Mouse (Mus musculus): ENCODE results near the gene Il12rb1. TPM values are rescaled to one million over a fixed set of nuclear protein-coding genes. Genes with fewer than 3 reads are reported as not detected.
"Not testable (repeated sequence)": the region's sequence is repeated elsewhere in the genome, so short reads cannot be mapped to it uniquely, and the experiment has no call there.

Gene Il12rb1
- total RNA-seq, 2 experiments from 2014 or later, result 1.5 TPM

DNA sequence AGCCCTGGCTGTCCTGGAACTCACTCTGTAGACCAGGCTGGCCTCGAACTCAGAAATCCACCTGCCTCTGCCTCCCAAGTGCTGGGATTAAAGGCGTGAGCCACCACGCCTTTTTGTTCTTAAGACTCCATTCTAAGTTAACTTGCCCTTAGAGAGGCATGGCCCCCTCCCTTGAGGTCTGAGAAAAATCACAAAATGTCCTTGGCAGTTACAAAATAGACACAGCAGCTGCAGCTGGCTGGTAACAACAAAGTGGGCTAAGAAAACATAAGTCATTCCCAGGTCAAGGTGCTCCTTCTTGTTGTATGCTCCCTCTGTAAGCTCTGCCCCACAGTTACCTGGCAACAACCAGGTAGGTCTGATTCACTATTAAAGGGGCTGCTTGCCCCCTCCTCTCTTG lies 14.3 kb downstream of the Il12rb1 start:
- not testable (repeated sequence) for DNase-seq (ENCODE audit: low spot score in 2 of 2)

DNA sequence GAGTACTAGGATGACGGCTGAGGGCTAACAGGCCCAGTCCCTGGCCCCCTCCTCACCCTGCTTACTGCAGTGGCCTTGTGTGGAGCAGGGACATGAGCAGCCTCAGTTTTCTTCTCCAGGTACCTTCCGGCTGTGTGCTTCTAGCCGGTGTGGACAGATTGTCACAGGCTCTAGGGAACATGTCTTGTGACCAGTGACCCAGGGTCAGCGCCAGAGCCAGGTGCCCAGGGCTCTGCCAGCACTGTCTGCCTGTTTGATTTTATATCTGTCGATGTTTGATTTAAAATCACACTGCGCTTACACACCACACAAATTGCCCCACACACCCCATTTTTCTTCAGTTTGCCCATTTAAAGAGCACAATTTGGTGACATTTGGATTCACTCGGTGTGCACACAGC lies 15.6 kb downstream of the Il12rb1 start:
- DNase-seq (ENCODE audit: low spot score in 2 of 2), result no peak

DNA sequence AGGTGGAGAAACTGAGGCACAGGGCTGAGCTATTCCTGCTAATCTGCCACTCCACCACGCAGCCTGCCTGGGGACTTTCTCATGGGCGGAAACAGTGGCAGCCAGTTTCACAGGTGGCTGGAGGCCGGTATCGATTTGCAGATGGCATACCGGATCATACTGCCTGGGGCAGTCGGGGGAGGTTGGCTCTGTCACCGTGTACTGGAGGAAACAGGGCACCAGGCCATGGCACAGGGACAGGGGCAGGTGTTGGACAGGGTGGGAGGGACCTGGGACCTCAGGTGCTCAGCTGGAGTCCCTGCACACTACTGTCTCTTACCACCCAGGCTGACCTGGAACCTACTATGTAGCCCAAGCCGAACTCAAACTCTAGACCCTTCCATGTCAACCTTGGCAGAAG lies 17.6 kb downstream of the Il12rb1 start:
- no peak for DNase-seq (ENCODE audit: low spot score in 2 of 2)

DNA sequence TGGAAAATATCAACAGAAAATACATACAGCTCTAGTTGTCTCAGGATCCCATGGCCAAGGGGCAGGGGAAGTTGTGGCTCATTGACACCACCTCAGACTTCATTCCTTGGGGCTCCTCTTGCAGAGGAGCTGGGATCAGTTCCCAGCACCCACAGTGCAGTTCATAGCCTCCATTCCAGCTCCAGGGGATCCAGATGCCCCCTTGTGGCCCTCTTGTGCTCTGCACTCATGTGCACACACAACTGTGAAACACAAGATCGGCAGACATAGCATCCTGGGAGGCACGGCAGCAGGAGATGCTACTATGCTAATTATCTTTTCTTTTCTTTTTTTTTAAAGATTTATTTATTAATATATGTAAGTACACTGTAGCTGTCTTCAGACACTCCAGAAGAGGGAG lies 18.8 kb downstream of the Il12rb1 start:
- DNase-seq (ENCODE audit: low spot score in 2 of 2), result no peak

DNA sequence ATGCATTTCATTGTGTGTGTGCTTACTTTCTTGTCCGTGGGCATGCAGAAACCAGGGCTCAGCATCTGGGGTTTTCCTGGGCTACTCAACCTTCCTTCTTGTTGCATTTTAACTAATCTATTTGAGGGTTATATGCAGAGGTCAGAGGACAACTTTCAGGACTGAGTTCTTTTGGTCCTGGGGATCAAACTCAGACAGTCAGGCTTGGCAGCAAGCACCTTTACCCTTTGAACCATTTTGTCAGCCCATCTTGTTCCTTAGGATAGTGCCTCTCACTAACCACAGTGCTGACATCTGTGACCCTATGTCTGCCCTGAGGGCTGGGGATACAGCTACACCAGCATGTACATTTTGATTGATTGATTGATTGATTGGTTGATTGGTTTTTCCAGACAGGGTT lies 19.5 kb downstream of the Il12rb1 start:
- DNase-seq (ENCODE audit: low spot score in 2 of 2), result no peak

DNA sequence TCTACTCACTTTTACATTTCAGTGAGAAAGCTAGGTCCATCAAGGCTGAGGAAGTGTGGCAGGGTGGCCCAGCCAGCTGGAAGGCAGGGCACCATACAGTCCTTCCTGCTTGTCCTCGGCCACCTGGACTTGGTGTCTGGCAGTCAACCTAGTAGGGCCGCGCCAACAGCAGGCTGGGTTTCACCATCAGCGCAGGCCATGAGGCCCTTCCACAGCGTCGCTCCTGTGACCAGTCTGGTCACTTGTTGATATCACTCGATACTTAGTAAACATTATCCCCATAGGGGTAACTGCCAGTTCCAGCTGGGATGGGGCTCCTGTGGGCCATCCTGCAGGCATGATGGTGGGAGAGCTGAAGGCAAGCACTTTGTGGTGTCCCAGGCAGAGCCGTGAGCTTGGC lies 23.3 kb downstream of the Il12rb1 start:
- DNase-seq (ENCODE audit: low spot score in 2 of 2), result no peak

DNA sequence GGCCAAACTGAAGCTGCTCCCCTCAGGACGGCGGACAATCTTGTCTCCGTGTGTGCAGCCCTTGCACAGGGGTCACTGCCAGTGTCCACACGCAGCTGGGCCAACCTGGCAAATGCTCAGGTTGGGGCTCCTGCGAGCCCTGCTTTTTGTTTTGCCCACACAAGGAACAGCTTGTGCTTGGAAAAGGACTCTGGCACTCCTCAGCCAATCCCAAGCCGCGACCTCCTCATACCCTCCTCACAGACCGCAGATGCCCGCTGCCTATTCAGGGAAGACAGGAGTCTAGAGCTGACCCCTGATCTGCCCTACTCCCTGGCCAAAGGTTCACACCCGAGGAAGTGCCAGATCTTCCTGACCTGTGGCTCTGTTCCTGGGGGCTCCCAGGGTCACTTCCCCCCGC lies 24.1 kb downstream of the Il12rb1 start:
- no peak for DNase-seq (ENCODE audit: low spot score in 2 of 2)

DNA sequence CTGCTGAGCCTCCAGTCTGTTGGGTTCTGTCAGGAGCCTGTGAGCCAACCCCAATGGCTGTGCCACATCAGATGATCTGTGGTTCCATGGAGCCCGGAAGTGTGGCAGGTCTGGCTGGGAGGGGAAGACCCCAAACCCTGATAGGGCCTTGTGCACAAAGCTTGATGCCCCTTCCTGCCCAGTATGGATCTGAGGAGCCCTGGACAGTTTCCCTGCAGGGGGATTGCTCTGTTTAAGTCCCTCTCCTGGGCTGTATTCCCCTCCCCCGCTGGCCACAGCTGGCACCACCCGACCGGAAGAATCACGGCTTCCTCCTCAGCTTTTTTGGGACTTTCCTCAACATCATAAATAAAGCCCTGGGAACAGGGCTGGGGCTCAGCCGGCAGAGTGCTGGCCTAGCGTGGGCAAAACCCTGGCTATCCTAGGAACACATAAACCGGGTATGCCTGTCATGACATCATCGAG lies 24.8 kb downstream of the Il12rb1 start:
- DNase-seq (ENCODE audit: low spot score in 2 of 2), result no peak

DNA sequence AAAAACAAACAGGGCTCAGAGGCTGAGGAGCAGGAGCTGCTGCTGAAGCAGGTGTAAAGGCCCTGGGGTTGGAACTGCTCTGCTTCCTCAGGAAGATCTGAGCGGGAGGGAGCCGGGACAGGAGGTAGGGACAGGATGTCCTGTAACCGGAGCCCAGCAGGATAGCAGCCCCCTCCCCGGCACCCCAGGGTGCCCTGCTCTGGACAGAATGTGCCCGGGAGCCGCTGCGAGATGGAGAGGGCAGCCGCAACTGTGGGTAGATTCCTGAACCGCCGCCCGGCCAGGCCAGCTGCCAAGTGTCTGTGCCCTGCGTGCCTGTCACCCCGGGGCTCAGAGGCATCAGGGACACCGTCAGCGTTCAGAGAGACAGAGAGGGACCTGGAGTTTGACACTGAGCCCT lies 25.3 kb downstream of the Il12rb1 start:
- peak in 1 of 2 experiments; percentile 62 for DNase-seq (ENCODE audit: low spot score in 2 of 2)

DNA sequence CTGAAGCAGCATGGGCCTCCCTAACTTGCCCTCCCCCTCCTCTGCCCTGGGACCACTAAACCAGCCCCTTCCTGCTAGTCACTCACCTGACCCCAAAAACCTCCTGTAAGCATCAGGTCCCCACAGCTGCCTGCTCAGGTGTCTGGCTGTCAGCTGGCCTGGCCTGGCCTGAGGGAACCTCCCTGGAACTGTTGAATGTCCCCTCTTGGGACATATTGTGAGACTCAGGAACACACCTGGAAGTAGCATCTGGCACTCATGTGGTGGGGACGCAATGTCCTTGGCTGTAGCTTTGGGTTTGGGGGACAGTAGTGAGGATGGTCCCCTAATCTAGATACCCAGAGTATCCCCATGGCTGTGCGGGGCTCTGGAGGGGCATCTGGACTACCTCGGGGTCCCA lies 25.8 kb downstream of the Il12rb1 start:
- DNase-seq (ENCODE audit: low spot score in 2 of 2), result no peak

DNA sequence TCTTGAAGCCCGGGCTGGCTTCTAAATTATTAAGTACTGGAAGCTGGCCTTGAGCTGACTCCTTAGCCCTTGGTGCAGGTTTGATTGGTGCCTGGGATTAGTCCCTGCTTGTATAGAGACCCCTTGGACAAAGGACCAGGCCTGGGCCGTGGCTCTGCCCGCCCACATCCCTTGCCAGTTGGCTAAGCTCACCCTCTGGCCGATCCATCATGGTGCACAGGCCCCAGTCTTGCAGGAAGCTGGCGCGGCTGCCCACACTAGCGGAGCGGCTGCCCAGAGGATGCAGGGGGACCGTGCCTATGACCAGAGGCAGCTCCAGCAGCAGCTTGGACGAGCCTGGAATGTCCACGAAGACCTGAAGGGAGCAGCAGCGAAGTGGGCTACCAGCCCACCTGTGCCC lies 28.4 kb downstream of the Il12rb1 start:
- DNase-seq (ENCODE audit: low spot score in 2 of 2), result peak in 1 of 2 experiments; percentile 58

DNA sequence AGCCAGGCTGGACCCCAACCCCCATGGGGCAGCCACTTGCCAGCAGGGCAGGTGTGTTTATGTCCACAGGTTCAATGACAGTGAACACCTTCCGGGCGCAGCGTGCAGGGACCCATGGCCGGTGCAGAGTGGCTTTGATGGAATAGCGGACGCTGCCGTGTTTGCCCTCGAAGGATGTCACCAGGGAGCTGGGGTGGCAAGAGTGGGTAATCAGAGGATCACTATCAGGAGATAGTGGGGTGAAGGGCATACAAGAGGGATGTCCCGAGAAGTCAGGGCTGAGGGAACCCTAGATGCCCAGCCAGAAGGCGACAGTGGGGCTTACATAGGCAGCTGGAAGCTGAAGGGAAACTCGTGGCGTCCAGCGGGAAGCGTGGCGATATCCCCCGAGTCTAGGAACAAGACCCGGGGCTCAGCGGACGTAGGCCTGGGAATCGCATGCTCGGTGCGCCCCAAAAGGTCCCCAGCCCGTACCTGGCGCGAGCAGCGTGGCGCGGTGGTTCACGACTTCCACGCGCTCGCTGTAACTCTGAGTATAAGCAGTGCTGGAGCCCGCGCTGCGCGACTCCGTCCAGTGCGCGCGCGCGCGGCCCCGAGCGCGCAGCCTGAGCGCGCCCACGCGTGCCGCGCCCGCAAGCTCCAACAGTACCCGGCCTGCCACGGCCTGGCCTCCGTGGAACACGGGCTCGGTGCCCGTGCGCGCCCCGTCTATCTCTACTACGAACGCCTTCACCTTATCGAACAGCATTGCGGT lies 30.6 kb downstream of the Il12rb1 start:
- DNase-seq (ENCODE audit: low spot score in 2 of 2), result no peak

DNA sequence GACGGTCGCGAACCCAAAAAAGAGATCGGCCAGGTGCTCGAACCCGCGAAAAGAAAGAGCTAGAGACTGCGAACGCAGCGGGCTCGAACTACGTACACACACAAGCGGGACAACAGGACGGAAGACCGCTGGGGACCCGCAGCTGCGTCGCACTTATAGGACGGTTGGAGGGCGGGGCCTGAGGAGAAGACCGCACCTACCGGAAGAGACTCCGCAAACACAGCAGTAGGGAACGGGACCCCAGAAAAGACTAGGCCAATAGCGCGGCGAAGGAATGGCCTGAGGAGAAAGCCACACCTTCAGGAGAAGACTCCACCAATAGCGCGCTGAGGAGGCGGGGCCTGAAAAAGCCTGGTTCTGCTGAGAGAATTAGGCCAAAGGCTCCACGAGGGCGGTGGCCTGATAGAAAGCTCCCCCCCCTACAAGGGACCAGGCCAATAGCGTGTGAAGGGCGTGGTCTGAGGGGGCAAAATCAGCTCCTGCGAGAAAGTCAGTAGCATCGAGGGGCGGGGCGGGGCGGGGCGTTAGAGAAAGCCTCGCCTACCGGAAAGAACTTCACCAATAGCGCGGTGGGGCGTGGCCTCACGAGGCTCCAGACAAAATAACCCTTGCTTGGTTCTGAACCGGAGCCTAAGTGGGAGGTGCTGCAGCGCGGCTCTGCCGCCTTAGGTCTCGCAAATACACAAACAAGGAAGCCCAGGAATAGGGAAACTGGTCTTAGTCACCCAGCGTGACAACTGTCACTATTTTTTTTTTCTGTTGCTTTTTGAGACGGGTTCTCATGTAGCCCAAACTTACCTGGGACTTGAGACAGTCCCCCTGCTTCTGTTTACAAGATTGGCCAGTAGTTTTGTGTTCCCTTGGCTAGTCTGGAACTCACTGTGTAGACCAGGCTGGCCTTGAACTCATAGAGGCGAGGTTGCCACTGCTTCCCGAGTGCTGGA lies 31.4 kb downstream of the Il12rb1 start, which contains the start of gene Arrdc2:
Gene Arrdc2 (minus strand): TSS at position 313 of the 944 bp plus-strand sequence.
- DNase-seq (ENCODE audit: low spot score in 2 of 2), result peak; percentile 97 to 100

DNA sequence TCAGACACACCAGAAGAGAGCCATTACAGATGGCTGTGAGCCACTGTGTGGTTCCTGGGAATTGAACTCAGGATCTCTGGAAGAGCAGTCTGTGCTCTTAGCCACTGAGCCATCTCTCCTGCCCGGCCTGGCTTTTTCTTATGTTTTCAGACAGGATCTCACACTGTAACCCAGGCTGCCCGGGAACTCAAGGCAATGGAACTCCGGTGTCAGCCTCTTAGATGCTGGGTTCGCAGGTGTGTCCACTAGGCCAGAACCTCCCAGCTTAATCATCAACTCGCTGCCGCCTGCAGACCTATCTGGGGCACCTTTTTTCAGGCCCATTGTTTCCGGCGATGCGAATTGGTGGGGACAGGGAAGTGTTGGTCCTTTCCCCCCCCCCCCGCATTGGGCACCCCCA lies 32.3 kb downstream of the Il12rb1 start:
- no peak for DNase-seq (ENCODE audit: low spot score in 2 of 2)

DNA sequence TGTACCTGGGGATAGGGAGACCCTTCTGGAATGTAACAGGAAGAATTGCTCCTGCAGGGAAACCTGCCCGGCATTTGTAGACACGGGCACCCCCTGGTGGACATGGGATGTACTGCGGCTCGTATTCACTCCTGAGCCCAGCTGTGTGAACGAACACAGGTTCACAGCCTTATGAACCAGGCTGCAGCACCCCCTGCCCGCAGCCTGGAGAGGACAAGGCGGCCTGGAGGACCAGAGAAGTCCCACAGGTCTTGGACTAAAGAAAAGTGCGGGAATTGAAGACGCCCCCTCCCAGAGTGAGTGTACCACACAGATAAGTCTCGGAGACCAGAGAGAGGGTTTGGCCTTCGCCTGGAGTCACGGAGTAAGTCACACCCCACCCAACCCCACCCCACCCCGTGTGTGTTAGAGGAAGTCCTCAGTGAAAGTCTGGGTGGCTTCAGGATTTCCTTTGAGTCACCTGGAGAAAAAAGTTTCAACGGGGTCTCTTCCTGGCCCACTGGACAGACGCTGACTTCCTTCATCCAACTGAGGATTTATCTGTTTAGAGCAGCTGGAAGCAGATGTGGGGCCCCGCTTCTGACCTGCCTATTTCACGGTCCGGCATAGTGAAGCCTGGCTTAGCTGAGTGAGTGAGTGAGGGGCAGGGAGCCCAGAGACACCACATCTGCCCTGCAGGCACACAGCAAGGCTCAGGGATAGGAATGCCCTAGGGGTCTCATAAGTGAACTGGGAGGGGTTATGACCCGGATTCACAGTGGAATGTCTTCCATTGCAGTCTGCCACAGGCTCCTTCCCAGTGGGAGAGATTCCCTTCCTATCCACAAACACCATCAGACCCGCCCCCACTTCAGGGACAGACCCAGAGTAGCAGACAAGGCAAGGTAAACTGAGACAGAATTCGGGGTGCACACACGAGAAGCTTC lies 33.2 kb downstream of the Il12rb1 start:
- peak; percentile 92 for DNase-seq (ENCODE audit: low spot score in 2 of 2)

DNA sequence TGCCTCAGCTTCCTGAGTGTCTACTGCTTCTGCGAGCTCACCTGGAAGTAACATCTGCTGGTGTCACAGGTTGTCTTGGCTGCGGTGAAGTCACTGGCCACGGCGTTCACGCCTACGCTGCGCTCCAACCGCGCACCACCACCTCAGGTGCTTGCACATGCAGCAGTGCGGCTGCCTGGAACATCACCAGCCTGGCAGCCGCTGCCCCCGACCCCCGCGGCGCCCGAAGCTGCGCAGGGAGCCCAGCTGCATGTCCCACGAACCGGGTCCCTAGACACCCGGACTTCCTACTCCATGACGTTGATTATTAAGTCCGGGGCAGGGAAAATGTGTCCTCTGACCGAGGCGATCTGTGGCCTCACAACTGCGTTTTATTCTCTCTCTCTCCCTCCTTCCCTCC lies 34.2 kb downstream of the Il12rb1 start:
- DNase-seq (ENCODE audit: low spot score in 2 of 2), result no peak

DNA sequence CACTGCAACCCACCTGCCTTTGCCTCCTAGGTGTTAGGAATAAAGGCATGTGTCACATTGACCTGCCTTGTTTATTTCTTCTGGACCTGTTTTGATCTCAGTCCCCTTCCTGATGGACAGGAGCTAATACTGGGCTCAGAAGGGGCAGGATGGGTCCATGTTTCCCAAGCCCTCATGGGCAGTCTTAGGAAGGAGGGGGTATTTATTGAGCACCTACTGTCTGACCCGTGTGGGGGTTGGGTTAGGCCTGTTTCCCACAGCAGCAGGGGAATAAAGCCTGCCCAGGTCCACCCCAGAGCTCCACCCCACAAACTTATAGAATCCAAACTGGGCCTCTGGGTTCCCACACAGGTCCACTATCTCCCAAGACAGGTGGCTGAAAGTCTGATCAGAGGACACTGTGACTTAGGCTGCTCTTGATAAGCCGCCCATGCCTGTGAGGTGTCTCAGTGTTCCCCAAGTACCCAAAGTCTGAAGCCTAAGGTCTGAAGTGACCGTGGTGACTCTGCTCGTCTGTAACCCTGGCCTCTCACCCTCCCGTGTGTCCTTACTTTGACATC lies 35.0 kb downstream of the Il12rb1 start:
- DNase-seq (ENCODE audit: low spot score in 2 of 2), result no peak

DNA sequence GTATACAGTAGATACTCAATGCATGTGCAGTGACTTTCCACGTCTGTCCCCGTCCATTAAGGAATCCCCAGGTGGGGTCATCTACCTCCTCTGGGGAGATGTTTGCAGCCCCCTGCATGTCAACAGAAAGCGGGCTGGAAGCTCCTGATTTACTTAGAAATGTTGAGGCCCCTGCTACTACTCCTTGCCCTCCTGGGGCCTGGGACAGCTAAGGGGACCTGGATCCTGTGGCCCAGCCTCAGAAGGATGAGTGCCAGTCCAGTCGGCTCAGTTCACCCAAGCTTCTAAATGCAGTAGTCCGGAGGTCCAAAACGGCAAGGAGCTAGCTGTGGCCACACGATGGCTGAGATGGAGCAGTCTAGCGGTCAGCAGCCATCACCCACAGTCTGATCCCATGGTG lies 35.7 kb downstream of the Il12rb1 start:
- DNase-seq (ENCODE audit: low spot score in 2 of 2), result no peak

DNA sequence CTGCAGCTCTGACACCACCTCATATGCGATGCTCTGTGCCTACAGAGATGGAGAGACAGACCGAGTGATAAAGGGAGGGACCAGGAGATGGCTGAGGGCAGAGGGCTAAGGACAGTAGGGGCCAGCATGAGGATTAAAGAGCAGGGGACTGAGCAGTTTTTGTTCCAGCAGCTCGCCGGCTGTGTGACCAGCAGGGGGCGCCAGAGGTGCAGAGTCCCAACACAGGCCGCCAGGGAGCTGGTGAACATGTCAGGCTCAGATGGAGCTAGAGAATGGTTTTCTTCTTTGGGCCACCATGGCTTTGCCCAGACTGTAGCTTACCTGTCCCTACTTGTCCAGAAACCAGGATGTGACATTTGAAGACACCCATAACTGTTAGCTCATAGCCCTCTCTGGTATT lies 36.3 kb downstream of the Il12rb1 start:
- peak; percentile 87 to 90 for DNase-seq (ENCODE audit: low spot score in 2 of 2)

DNA sequence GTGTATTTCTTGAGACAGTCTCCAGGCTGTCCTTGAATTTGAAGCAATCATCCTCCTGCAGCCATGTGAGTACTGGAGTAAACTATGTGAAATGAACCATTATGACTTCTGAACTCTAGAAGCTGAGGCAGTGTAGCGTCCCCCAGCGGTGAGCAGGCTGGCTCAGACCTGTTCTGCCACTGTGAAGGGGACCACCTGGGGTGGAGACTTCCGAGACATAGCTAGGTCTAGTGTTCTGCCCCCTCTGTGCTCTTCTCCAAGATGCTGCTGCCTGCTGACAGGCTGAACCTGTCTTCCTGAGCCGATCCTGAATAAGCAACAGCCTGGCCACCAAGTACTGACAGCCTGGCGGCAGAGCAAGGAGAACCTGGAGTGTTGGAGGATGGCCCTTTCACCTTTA lies 36.9 kb downstream of the Il12rb1 start:
- no peak for DNase-seq (ENCODE audit: low spot score in 2 of 2)
